Mouse (Mus musculus) large intestine, adult 2 months (tissue): ENCODE results near the gene Tox3. TPM values are rescaled to one million over a fixed set of nuclear protein-coding genes. Genes with fewer than 3 reads are reported as not detected.

ENCODE experiments used
- DNase-seq: peaks from one replicate; pipeline ENCODE4 v3.0.0-alpha.2; 2012; ENCODE audit warnings: low read depth, low spot score
- WGBS: fragments of 180-500 bp; shearing (Covaris S2); methylation state at CpG from one replicate; pipeline ENCODE4 v1.1.7; 2018; 5-methylcytosine and 5-hydroxymethylcytosine counted together
- polyA plus RNA-seq: library from polyadenylated mRNA; depleted of rRNA; stranded (reverse); fragments of >200 nt; gene quantifications from 2 replicates; pipeline ENCODE4 v1.2.3, GENCODE M21; 2012

Gene Tox3
- polyA plus RNA-seq, 1 experiment = 7.7 TPM

GRCm38 (mm10) chr8:90246357-90246756, 101.8 kb downstream of the Tox3 start:
- DNase-seq = no peak
- 95% methylated on average over 8 of the region's 8 CpGs for WGBS

GRCm38 (mm10) chr8:90245828-90246227, 102.3 kb downstream of the Tox3 start:
- WGBS = 98% methylated on average over 3 of the region's 3 CpGs

GRCm38 (mm10) chr8:90245187-90245586, 103.0 kb downstream of the Tox3 start:
- 88% methylated on average over 5 of the region's 5 CpGs for WGBS
- no peak for DNase-seq

More at GRCm38 (mm10) chr8:90245828-90246227, 102.3 kb downstream of the Tox3 start:
- no peak for DNase-seq

- no peak for DNase-seq
- 86% methylated on average over 10 of the region's 10 CpGs for WGBS
Measured at GRCm38 (mm10) chr8:90244458-90245145, 103.5 kb downstream of the Tox3 start.

- 97% methylated on average over 5 of the region's 5 CpGs for WGBS
Measured at GRCm38 (mm10) chr8:90243957-90244356, 104.2 kb downstream of the Tox3 start.

GRCm38 (mm10) chr8:90242351-90242750, 105.8 kb downstream of the Tox3 start:
- no peak for DNase-seq
- WGBS = 93% methylated on average over 2 of the region's 2 CpGs

More at GRCm38 (mm10) chr8:90243957-90244356, 104.2 kb downstream of the Tox3 start:
- DNase-seq = no peak

- 85% methylated on average over 4 of the region's 4 CpGs for whole genome bisulfite sequencing
Measured at GRCm38 (mm10) chr8:90241461-90241860, 106.7 kb downstream of the Tox3 start.

GRCm38 (mm10) chr8:90232501-90232900, 115.6 kb downstream of the Tox3 start:
- WGBS = 71% methylated on average over 8 of the region's 8 CpGs

More at GRCm38 (mm10) chr8:90241461-90241860, 106.7 kb downstream of the Tox3 start:
- DNase-seq = no peak

GRCm38 (mm10) chr8:90224172-90224571, 124.0 kb downstream of the Tox3 start:
- no peak for DNase-seq
- 39% methylated on average over 1 of the region's 1 CpGs for WGBS

More at GRCm38 (mm10) chr8:90232501-90232900, 115.6 kb downstream of the Tox3 start:
- DNase-seq = no peak

GRCm38 (mm10) chr8:90209105-90210037, 138.8 kb downstream of the Tox3 start:
- DNase-seq = no peak
- WGBS = 73% methylated on average over 14 of the region's 14 CpGs
